Mouse (Mus musculus): ENCODE results near the gene Bmp2.

Bmp2 gene

DNA sequence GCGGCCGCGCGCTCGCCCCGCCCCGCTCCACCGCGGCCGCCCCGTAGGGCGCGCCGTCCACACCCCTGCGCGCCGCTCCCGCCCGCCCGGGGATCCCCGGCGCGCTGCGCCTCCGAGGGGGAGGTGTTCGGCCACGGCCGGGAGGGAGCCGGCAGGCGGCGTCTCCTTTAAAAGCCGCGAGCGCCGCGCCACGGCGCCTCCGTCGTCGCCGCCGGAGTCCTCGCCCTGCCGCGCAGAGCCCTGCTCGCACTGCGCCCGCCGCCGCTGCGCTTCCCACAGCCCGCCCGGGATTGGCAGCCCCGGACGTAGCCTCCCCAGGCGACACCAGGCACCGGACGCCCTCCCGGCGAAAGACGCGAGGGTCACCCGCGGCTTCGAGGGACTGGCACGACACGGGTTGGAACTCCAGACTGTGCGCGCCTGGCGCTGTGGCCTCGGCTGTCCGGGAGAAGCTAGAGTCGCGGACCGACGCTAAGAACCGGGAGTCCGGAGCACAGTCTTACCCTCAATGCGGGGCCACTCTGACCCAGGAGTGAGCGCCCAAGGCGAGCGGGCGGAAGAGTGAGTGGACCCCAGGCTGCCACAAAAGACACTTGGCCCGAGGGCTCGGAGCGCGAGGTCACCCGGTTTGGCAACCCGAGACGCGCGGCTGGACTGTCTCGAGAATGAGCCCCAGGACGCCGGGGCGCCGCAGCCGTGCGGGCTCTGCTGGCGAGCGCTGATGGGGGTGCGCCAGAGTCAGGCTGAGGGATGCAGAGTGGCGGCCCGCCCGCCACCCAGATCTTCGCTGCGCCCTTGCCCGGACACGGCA, at the start of gene Bmp2:
Gene Bmp2, plus strand, starts transcription at position 129 of the 811 bp plus-strand sequence.
- no peak for DNase-seq (ENCODE audit: low read depth)

DNA sequence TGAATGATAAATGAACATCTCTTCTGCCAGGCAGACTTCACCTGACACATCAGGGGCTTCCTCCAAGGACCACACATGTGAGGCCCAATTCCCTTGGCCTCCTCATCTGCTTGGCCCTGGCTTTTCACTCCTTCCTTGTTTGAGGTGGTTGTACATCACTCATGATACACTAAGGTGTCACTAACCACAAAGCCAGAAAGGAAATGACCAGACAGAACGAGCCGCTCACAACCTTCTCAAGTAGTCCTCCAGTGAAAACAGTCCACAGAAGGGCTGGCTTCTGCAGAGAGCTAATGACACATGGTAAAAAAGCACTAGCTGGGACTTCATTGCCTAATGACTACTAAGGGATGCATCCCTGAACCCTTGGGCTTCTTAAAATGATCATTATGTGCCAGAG, 46.3 kb upstream of the Bmp2 start:
- no peak for DNase-seq (ENCODE audit: low read depth)

DNA sequence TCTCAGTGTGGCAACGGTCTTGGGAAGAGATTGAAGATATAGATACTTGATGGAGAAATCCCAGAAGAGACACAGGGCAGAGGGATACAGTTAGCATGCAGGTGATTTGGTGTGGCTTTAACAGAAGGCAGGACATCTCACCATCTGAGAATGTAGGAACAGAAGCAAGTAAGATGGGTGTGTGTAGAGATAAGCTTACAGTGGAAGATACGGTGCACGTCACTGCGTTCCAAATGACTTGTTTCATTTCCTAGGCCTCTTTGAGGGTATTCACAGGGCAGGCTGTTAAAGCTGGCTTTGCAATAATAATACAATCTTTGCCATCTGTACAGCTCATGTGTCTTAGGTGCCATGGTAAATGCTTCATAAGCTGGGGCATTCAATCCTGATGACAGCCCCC, 44.9 kb upstream of the Bmp2 start:
- no peak for DNase-seq (ENCODE audit: low read depth)

DNA sequence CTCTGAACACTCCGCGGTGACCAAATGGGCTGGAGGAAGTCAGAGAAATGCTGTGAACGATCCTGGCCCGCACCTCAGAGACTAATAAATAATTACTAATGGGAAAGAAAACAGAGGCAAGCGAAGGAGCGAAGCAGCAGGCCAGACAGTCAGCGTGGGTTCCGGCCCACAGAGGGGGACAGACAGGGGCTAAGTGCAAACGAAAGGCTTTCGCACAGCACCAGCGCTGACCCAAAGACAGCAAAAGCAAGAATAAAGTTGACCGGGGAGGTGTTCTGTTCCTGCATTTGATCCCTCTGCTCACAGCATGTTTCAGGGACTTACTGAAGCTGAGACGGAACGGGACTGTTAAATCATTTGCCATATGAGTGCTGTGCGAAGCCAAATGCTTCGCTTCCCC, 42.8 kb upstream of the Bmp2 start:
- no peak for DNase-seq (ENCODE audit: low read depth)

DNA sequence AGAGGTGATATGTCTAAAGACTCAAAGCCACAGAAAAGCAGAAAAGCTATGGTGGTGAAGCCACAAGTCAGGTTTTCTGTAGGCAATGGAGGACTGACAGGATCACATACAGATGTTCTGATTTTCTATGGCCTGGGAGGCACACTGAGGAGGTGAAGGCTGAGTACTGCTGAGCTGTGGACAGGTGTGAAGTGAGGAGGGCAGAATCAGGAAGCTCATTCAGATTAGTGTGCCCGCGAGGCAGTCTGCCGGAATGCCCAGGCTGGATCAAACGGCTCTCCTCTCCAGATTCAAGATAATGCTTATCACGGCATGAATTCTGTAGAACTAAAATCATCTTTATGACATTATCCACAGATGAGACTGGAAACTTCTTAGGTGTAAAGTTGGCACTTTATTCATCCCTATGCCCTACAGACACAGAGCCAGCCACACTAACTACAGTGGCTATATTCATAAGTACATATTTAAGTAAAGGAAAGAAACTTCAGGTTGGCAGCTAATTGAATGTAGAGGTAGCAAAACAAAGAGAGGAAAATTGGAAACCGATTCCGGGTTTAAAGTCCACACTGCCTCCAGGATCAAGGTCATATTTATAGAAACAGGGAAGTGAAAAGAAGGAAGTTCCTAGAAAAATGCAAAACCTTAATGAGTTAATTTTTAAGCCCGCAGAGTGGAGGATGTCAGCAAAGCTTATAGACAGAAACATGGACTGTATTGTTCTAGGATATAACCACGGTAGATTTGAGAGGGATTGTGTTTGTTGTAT, 40.8 kb upstream of the Bmp2 start:
- no peak for DNase-seq (ENCODE audit: low read depth)

DNA sequence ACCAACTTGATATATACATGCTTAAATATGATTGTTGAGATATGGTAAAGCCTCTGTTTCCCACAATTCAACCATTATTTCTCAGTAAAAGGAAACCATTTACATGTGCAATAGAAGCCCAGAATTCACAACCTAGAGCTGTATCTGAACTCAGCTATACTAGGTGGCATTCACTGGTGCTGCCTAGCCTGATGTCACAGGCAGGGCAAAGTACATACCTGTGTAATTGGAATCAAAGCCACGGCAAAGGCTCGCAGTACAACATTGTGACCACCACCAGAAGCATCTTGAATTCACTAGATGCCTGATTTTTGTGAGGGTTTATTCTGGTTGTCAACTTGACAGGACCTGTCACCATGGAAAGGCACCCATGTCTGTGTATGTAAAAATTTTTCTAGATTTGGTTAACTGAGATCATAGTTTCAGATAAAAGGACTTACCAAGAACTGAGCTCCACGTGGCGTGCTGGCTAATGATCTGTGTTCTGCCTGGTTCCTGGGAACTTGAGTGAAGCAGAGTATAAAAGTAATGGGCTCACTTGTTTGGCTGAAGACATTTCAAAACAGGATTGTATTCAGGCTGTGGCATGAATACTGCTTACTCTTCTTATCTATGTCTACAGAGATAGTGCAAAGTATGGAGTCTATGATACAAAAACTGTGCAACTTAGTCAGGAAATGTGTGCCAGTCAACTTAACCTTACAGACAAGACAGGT, 35.5 kb upstream of the Bmp2 start:
- no peak for DNase-seq (ENCODE audit: low read depth)

DNA sequence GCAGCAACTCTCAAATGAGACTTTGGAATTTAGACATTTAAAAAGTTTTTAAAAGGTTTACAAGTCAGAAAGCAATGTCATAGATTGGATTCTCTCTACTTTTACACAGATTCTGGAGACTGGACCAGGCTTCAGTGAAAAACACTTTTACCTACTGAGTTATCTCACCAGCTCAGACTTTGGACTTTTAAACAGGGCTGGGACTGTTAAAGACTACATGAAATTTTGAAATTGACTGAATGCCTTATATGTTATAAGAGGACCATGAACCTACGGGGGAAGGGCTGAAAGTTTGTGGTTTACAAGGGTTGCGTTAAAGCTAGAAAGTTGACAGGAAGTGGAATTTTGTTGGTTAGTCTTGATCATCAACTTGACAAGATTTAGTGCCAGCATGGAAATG, 34.1 kb upstream of the Bmp2 start:
- DNase-seq (ENCODE audit: low read depth), result no peak

DNA sequence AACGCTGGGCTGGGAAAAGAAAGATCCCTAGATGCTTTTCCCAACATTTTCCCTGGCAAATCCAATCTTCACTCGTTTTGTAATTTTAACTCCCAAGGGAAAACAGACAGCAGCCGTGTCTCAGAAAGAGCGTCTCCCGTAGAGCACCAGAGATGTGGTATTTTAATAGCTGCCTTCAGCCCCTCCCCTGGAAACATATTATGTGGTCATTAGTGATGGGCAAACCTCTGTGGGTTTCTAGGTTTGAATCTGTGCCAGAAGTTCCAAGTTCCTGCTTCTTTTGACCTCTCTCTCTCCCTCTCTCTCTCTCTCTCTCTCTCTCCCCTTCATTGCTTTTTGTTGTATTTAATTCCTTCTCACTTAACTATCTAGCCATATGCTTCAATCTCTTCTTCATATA, 30.8 kb upstream of the Bmp2 start:
- no peak for DNase-seq (ENCODE audit: low read depth)

DNA sequence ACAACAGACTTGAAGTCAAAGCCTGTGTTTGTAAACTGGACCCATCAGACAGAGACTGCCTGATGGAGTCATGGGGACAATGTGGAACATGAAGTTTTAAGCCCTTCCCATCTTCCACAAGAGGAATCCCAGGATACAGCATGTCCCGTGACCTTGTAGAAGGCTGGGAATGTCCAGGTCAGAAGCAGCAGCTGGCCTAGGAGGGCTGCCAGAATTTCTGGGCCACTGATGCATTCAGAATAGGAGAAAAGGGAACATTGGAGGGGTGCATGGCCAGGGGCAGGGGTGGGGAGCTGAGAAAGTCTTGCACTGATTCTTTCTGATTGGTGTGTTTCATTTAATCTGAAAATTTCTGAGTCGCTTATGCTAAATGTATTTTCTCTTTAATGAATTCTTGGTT, 29.8 kb upstream of the Bmp2 start:
- no peak for DNase-seq (ENCODE audit: low read depth)

DNA sequence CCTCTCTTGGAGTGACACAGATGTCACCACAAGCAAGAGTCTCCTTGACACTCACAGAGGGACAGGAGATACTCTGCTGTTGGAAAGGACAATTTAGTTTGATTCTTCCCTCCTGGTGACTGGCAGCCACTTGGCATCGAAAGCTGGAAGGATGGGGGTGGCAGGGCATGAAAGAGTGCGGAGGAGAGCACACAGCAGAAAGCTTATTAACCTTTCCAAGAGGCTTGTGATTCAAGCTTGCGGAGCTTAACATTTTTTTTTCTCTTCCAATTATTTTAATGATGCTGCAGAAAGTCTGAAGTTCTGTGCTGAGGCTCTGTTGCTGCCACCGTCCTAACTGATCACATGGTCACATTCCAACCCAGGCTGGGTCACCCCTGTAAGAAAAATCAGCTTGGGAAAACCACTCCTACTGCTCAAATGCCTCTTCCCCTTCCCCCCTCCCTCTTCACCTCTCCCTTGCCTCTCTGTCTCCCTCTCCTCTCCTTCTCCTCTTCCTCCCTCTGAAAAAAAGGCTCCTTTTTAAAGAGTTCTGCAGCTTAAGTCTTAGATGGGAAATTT, 26.3 kb upstream of the Bmp2 start:
- no peak for DNase-seq (ENCODE audit: low read depth)

DNA sequence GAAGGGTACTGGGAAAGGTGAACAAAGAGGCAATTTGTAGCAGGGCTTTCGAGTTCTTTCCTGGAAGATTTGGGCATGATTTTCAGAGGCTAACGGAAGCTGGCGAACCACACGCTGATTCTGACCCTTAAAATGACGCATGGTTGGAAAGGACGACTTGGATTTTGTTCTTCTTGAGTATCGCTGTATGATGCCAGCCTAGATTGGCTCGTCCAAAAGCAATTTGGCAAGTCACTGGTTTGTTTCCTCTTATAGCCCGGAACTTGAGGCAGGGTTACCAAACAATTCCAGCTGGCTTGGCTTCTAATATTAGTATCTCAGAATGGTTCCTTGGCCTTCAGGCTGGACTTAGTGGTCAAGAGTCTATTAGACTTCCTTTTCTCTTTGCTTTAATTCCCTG, 22.6 kb upstream of the Bmp2 start:
- DNase-seq (ENCODE audit: low read depth), result no peak

DNA sequence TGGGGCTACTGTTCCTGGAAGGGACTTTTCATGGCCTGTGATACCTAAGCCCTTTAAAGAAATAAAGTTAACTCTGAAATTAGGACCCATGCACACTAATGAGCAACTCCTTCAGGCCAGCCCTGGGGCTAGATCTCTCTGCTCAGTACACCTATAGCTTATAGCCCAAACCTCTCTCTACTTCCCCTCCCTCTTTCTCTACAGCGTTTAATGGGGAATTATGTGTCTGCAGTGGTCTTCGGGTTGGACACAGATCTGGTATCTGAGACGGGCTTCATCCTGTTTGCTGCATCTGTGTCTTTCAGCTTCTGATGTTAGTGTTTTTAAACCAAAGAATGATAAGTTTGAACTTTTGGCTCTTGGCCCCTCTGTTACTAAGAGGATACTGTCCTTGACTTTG, 18.9 kb upstream of the Bmp2 start:
- DNase-seq (ENCODE audit: low read depth), result no peak

DNA sequence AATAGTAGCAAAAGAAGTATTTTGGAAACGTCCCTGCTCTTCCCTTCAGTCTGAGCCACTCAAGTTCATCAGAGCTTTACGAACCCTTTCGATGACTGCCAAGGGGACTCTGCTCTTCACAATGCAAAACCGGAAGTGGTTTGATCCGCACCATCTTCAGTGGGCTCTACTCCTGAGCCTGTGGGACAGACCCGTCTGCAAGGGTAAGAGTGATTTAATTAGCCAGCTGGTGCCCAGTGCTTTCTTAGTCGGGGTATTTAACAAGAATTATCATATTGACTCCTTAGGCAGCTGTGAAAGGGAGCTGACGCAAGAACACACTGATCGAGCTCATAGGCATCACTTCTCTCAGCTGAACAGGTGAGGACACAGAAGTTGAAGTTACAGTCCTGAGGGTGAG, 16.5 kb upstream of the Bmp2 start:
- DNase-seq (ENCODE audit: low read depth), result no peak

DNA sequence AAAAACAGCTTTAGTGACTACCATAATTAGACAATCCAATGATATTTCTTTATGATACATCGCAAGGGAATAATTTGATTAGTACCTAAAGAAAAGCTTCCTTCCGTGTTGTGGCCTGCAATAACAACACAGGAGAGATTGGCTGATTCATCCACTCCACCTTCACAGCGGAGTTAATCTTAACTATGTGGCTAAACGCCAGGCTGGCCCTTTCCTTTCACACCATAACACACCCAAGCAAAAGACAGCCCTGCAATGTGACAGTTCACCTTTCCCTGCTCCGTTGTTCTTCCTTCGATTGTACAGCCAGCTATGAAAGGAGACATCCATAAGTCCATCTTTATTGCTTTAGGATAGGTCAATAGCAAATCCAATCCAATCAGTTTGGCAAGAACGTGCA, 15.1 kb upstream of the Bmp2 start:
- DNase-seq (ENCODE audit: low read depth), result no peak

DNA sequence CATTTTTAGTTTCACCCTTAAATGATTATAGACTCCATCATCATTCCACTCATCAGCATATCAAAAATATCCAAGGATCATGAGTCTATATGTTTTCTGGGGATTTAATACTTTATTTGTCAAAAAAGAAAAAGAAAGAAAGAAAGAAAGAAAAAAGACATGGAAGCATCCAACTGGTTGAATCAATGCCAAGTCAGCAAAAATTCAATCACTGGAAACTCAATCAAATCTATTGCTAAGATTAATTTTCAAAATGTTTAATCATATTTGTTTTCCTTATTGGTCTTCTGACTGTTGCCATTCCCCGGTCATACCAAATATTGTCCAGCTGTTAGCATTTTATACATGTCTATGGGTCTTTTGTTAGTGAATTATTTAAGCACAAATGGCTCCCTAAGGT, 11.3 kb upstream of the Bmp2 start:
- no peak for DNase-seq (ENCODE audit: low read depth)

DNA sequence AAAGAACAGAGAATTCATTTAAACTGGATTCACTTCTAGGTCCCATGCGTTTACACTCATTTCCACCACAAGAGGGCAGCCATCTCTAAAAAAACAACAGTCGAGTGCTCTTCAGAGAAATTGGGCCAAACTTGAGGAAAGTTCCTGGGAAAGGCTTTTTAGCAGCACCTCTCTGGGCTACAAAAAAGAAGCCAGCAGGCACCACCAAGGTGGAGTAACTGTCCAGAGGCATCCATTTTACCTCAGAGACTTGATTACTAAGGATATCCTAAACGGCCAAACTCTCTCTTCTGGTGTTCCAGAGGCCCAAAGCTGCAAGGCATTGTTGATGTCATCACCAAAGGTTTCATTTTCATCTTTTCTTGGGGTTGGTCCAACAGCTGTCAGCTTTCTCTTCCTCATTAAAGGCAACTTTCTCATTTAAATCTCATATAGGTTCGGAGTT, 1.7 kb upstream of the Bmp2 start:
- DNase-seq (ENCODE audit: low read depth), result no peak

DNA sequence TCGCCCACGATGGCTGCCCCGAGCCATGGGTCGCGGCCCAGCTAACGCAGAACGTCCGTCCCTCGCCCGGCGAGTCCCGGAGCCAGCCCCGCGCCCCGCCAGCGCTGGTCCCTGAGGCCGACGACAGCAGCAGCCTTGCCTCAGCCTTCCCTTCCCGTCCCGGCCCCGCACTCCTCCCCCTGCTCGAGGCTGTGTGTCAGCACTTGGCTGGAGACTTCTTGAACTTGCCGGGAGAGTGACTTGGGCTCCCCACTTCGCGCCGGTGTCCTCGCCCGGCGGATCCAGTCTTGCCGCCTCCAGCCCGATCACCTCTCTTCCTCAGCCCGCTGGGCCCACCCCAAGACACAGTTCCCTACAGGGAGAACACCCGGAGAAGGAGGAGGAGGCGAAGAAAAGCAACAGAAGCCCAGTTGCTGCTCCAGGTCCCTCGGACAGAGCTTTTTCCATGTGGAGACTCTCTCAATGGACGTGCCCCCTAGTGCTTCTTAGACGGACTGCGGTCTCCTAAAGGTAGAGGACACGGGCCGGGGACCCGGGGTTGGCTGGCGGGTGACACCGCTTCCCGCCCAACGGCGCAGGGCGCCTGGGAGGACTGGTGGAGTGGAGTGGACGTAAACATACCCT, 995 bp downstream of the Bmp2 start:
- DNase-seq (ENCODE audit: low read depth), result no peak

DNA sequence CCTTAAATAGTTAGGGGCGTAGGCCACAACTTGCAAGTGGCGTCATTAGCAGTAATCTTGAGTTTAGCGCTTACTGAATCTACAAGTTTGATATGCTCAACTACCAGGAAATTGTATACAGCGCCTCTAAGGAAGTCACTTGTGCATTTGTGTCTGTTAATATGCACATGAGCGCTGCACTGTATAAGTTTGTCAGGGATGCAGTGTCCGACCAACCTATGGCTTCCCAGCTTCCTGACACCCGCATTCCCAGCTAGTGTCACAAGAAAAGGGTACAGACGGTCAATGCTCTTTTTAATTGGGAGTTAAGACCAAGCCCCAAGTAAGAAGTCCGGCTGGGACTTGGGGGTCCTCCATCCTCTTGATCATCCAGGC, 1.9 kb downstream of the Bmp2 start:
- no peak for DNase-seq (ENCODE audit: low read depth)

DNA sequence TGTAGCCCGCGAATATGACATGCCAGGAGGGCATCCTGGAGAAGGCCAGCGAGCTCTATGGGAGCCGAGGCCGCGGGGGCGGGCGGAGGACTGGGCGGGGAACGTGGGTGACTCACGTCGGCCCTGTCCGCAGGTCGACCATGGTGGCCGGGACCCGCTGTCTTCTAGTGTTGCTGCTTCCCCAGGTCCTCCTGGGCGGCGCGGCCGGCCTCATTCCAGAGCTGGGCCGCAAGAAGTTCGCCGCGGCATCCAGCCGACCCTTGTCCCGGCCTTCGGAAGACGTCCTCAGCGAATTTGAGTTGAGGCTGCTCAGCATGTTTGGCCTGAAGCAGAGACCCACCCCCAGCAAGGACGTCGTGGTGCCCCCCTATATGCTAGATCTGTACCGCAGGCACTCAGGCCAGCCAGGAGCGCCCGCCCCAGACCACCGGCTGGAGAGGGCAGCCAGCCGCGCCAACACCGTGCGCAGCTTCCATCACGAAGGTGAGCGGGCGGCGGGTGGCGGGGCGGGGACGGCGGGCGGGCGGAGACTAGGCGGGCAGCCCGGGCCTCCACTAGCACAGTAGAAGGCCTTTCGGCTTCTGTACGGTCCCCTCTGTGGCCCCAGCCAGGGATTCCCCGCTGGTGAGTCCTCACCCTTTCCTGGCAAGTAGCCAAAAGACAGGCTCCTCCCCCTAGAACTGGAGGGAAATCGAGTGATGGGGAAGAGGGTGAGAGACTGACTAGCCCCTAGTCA, 2.5 kb downstream of the Bmp2 start:
- no peak for DNase-seq (ENCODE audit: low read depth)

DNA sequence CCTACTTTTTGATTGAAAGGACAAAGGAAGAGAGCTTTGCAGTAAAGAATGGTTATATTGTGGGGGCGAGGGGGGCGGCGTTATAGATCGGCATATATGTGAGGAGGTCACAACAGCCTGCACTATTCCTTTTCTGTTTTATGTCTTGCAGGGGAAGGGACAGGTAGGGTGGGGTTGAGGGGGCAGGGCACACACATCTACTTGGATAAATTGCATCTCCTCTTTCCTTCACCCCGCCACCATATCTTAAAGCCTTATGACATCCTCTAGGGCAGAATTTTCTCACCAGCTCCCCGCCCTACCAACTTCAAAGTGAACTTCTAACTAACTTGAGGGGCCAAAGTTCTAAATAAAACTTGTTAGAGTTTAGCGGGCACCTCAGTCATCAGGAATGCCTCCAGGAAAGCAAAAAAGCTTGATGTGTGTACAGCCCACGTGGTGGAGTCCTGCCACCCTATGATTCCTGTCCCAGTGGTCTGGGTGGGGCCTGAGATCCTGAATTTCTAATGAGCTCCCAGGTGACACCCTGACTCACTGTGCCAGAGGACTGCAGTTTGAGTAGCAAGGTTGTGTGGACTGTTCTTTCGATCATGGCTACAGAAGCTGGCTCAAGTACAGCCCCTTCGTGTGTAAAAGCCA, 12.4 kb downstream of the Bmp2 start:
- no peak for DNase-seq (ENCODE audit: low read depth)

DNA sequence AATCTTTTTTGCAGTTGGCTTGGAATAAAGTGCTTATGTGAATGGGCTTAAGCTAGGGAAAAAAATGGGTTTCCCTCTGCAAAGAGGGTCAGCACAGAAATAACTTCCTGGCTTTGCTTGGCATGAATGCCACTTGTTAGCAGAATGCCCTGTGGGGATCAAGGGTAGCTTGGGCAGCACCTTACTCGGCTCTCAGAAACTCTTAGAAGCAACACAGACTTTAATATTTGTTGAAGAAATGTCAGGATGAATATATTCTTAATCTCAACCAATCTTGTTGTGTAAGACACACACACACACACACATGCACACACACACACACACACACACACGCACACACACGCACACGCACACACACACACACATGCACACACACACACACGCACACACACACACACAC, 13.5 kb downstream of the Bmp2 start:
- DNase-seq (ENCODE audit: low read depth), result no peak

Measured in naive thymus-derived CD4-positive, alpha-beta T cell, adult 2 months (primary cell).